Mouse (Mus musculus) hindbrain, embryonic 10.5 days (tissue): ENCODE measurements around the gene Fggy. TPM values are rescaled to one million over a fixed set of nuclear protein-coding genes. Genes with fewer than 3 reads are reported as not detected.

Source experiments
- DNase-seq: peaks from one replicate; pipeline ENCODE4 v3.0.0-alpha.2; 2017; ENCODE audit warnings: low spot score
- H3K27ac ChIP-seq: fragments of 300-500 bp; sonication (generic); 2 replicates; pipeline ENCODE4 v1.5.1; 2016; ENCODE audit warnings: mild to moderate bottlenecking, moderate library complexity
- H3K27me3 ChIP-seq: fragments of 300-500 bp; sonication (generic); 2 replicates; pipeline ENCODE4 v1.6.1; 2016; ENCODE audit warnings: mild to moderate bottlenecking; ENCODE audit not compliant: poor library complexity, insufficient read depth, severe bottlenecking
- H3K36me3 ChIP-seq: fragments of 300-500 bp; sonication (generic); 2 replicates; pipeline ENCODE4 v1.6.1; 2016; ENCODE audit warnings: mild to moderate bottlenecking, moderate library complexity
- H3K4me1 ChIP-seq: fragments of 300-500 bp; sonication (generic); replicated peaks from 2 replicates; pipeline ENCODE4 v1.6.1; 2016; ENCODE audit warnings: mild to moderate bottlenecking
- H3K4me3 ChIP-seq: fragments of 300-500 bp; sonication (generic); 2 replicates; pipeline ENCODE4 v1.5.1; 2016; ENCODE audit warnings: mild to moderate bottlenecking, moderate library complexity
- H3K9me3 ChIP-seq: fragments of 300-500 bp; sonication (generic); 2 replicates; pipeline ENCODE4 v1.6.1; 2016; ENCODE audit warnings: mild to moderate bottlenecking, moderate library complexity
- WGBS: fragments of 180-500 bp; shearing (Covaris S2); methylation state at CpG from one replicate; pipeline ENCODE4 v1.1.7; 2016; 5-methylcytosine and 5-hydroxymethylcytosine counted together
- polyA plus RNA-seq: library from polyadenylated mRNA; unstranded; fragments of >200 nt; fragmentation: Nextera tagmentation; extraction: Ambion mirVana; gene quantifications from 2 replicates; pipeline ENCODE4 v1.2.1, GENCODE M21; 2016

The Fggy gene
- polyA plus RNA-seq, 1 experiment from 2014 or later, result 7.5 TPM

DNA sequence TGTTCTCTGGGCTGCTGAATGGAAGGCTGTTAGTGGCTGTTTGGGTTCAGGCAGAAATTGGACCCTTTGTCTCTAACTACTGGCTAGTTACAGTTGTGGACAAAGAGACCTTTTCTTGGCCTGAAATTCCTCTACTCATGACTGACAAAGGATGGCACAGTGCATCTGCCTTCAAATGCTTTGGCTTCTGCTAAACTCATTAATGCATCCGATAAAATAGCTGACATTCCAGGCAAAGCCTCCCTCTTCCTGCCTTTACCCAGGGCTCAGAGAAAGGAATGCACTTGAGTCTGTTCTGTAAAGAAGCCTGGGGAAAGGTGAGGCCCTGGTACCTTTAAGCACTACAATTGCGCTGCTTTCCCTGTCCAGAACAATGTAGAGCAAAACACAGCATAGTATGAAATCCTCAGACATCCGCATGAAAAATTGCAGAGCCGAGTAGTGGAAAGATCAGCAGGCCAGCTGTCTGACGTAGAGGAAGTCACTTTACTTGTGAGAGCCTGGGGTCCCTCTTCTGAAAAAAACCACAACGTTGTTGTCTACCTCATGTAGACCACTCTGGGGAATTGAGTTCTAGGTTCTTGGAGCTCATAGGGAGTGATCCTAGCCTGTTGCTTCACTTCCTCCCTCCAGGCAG, 288.8 kb downstream of the Fggy start:
- DNase-seq, result no peak
- Histone ChIP-seq H3K9me3 (no peaks in the 10 kb centered on the region), H3K4me1 (peaks cover 20% of the 10 kb centered on the region), H3K27ac (peak overlapping the region; percentile 70), H3K36me3 (no peaks in the 10 kb centered on the region), H3K27me3 (no peaks in the 10 kb centered on the region), H3K4me3 (no peak overlapping the region)
- WGBS, result 53% methylated on average over 6 of the region's 6 CpGs

- no peak overlapping the region for H3K27ac ChIP-seq
- no peak for DNase-seq
- no peak overlapping the region for H3K4me3 ChIP-seq
- peaks cover 20% of the 10 kb centered on the region for H3K4me1 ChIP-seq
- H3K36me3 ChIP-seq, result no peaks in the 10 kb centered on the region
- H3K27me3 ChIP-seq, result no peaks in the 10 kb centered on the region
- H3K9me3 ChIP-seq, result no peaks in the 10 kb centered on the region
Measured at GRCm38 (mm10) chr4:95847219-95847618, 289.9 kb downstream of the Fggy start.

GRCm38 (mm10) chr4:95847664-95848063, 290.4 kb downstream of the Fggy start:
- no peaks in the 10 kb centered on the region for H3K27me3 ChIP-seq
- 85% methylated on average over 3 of the region's 3 CpGs for WGBS
- no peak overlapping the region for H3K4me3 ChIP-seq
- peaks cover 20% of the 10 kb centered on the region for H3K4me1 ChIP-seq
- H3K27ac ChIP-seq, result no peak overlapping the region
- no peaks in the 10 kb centered on the region for H3K9me3 ChIP-seq
- no peak for DNase-seq
- H3K36me3 ChIP-seq, result no peaks in the 10 kb centered on the region

GRCm38 (mm10) chr4:95849497-95849896, 292.2 kb downstream of the Fggy start:
- Histone ChIP-seq H3K27me3 (no peaks in the 10 kb centered on the region), H3K4me1 (peaks cover 16% of the 10 kb centered on the region), H3K36me3 (no peaks in the 10 kb centered on the region), H3K9me3 (no peaks in the 10 kb centered on the region), H3K4me3 (no peak overlapping the region), H3K27ac (no peak overlapping the region)
- WGBS, result 88% methylated on average over 5 of the region's 5 CpGs
- DNase-seq, result no peak

DNA sequence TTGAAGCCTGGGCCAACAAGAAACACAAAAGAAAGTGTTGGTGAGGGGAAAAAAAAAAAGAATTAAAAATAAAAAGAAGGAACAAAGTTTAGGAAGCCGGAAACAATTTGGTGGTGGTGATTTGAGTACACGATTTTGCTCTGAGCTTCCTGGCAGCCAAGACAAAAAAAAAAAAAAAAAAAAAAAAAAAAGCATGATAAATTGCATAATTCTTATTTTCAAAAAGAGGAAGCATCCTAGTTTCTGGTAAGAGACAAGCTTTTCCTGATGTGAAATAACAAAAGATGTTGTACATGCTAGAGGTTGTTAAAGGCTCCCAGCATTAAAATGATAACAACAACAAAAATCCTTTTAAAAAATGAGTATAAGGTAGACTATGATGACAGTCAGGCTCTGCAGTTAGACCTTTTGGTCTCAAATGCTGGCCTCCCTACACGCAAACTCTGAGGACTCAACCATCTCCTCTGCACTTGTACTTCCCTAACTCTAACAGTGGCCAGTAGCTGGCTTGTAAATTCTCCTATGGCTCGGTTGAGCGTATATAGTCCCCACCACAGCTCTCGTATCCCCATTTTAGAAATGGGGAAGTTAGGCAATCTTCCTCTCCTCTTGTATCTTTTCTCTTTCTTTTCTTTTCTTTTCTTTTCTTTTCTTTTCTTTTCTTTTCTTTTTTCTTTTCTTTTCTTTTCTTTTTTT, 292.9 kb downstream of the Fggy start:
- H3K27ac ChIP-seq, result no peak overlapping the region
- DNase-seq, result no peak
- H3K36me3 ChIP-seq, result no peaks in the 10 kb centered on the region
- H3K27me3 ChIP-seq, result no peaks in the 10 kb centered on the region
- no peak overlapping the region for H3K4me3 ChIP-seq
- H3K9me3 ChIP-seq, result no peaks in the 10 kb centered on the region
- H3K4me1 ChIP-seq, result peaks cover 16% of the 10 kb centered on the region
- 94% methylated on average over 6 of the region's 6 CpGs for WGBS

GRCm38 (mm10) chr4:95852257-95852656, 294.9 kb downstream of the Fggy start:
- H3K27me3 ChIP-seq, result no peaks in the 10 kb centered on the region
- DNase-seq, result no peak
- 93% methylated on average over 2 of the region's 2 CpGs for WGBS
- no peak overlapping the region for H3K27ac ChIP-seq
- H3K4me1 ChIP-seq, result no peaks in the 10 kb centered on the region
- H3K4me3 ChIP-seq, result no peak overlapping the region
- no peaks in the 10 kb centered on the region for H3K36me3 ChIP-seq
- H3K9me3 ChIP-seq, result no peaks in the 10 kb centered on the region

- WGBS, result 83% methylated on average over 2 of the region's 2 CpGs
- Histone ChIP-seq H3K36me3 (no peaks in the 10 kb centered on the region), H3K27ac (no peak overlapping the region)
Measured at GRCm38 (mm10) chr4:95856008-95856407, 298.7 kb downstream of the Fggy start.

DNA sequence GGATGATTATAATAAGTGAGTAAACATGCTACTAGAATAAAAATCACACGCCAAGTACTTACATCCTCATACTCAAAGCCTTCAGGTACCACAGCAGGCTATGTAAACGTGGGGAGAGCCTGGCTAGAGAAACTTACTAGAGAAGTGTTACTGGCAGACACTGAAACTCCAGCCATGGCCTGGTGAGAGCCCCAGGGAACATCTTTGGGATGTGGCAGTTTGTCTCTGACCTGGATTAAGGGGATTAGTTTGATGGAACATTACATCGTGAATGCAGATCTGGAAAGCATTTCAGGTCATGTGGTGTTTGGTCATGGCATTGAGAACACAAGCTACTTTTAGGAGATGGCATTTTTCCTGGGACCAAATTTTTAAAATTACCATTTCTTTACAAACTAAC, 303.3 kb downstream of the Fggy start:
- Histone ChIP-seq H3K4me1 (0 out of 2 replicates have a peak, but pooled peaks cover 2% of the 10 kb centered on the region), H3K36me3 (no peaks in the 10 kb centered on the region), H3K9me3 (no peaks in the 10 kb centered on the region), H3K27me3 (no peaks in the 10 kb centered on the region), H3K4me3 (no peak overlapping the region), H3K27ac (no peak overlapping the region)
- no peak for DNase-seq
- WGBS, result 40% methylated on average over 3 of the region's 3 CpGs

More at GRCm38 (mm10) chr4:95856008-95856407, 298.7 kb downstream of the Fggy start:
- H3K9me3 ChIP-seq, result no peaks in the 10 kb centered on the region
- H3K4me1 ChIP-seq, result no peaks in the 10 kb centered on the region
- DNase-seq, result no peak
- no peaks in the 10 kb centered on the region for H3K27me3 ChIP-seq
- no peak overlapping the region for H3K4me3 ChIP-seq

DNA sequence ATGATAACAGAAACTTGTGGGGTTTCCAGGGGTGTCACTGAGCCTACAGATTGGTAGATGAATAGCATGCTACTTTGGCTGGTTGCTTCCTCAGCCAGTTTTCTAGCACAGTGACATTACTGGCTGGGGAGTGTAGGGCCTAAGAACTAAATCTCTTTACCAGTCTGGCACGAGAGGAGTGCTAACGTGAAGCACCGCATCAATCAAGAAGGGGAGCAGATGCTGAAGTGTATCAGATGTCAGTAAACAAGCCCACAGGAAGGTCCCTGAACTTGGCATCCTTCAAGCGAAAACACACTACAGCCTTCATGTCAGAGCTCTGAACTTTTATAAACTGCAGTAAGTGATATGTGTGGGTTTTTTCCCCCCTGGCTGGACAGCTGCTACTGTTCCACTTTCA, 303.8 kb downstream of the Fggy start:
- Histone ChIP-seq H3K36me3 (no peaks in the 10 kb centered on the region), H3K4me3 (no peak overlapping the region), H3K27me3 (no peaks in the 10 kb centered on the region), H3K4me1 (0 out of 2 replicates have a peak, but pooled peaks cover 2% of the 10 kb centered on the region), H3K27ac (no peak overlapping the region), H3K9me3 (no peaks in the 10 kb centered on the region)
- no peak for DNase-seq
- WGBS, result 42% methylated on average over 4 of the region's 4 CpGs

GRCm38 (mm10) chr4:95861741-95862155, 304.4 kb downstream of the Fggy start:
- WGBS, result 93% methylated on average over 5 of the region's 5 CpGs
- Histone ChIP-seq H3K36me3 (no peaks in the 10 kb centered on the region), H3K27ac (no peak overlapping the region), H3K4me3 (no peak overlapping the region), H3K4me1 (0 out of 2 replicates have a peak, but pooled peaks cover 2% of the 10 kb centered on the region), H3K9me3 (no peaks in the 10 kb centered on the region), H3K27me3 (no peaks in the 10 kb centered on the region)
- DNase-seq, result no peak

- H3K27ac ChIP-seq, result no peak overlapping the region
Measured at GRCm38 (mm10) chr4:95862276-95862675, 305.0 kb downstream of the Fggy start.

GRCm38 (mm10) chr4:95862781-95863499, 305.6 kb downstream of the Fggy start:
- Histone ChIP-seq H3K27ac (no peak overlapping the region), H3K4me3 (no peak overlapping the region), H3K4me1 (0 out of 2 replicates have a peak, but pooled peaks cover 2% of the 10 kb centered on the region), H3K36me3 (no peaks in the 10 kb centered on the region), H3K9me3 (no peaks in the 10 kb centered on the region), H3K27me3 (no peaks in the 10 kb centered on the region)
- 81% methylated on average over 6 of the region's 6 CpGs for WGBS
- no peak for DNase-seq

More at GRCm38 (mm10) chr4:95862276-95862675, 305.0 kb downstream of the Fggy start:
- no peak for DNase-seq
- Histone ChIP-seq H3K36me3 (no peaks in the 10 kb centered on the region), H3K27me3 (no peaks in the 10 kb centered on the region), H3K4me3 (no peak overlapping the region), H3K9me3 (no peaks in the 10 kb centered on the region), H3K4me1 (0 out of 2 replicates have a peak, but pooled peaks cover 2% of the 10 kb centered on the region)
- 84% methylated on average over 7 of the region's 7 CpGs for whole genome bisulfite sequencing

GRCm38 (mm10) chr4:95863500-95863803, 306.1 kb downstream of the Fggy start:
- H3K4me1 ChIP-seq, result 0 out of 2 replicates have a peak, but pooled peaks cover 2% of the 10 kb centered on the region
- no peak overlapping the region for H3K27ac ChIP-seq
- no peaks in the 10 kb centered on the region for H3K9me3 ChIP-seq
- no peak overlapping the region for H3K4me3 ChIP-seq
- H3K27me3 ChIP-seq, result no peaks in the 10 kb centered on the region
- 89% methylated on average over 3 of the region's 3 CpGs for WGBS
- no peaks in the 10 kb centered on the region for H3K36me3 ChIP-seq
- no peak for DNase-seq
